Mouse (Mus musculus) brain, adult 2 months (tissue): ENCODE data around the gene Mitd1.

Source experiments
- DNase-seq: peaks from one replicate; pipeline ENCODE4 v3.0.0; 2011; ENCODE audit warnings: low read depth, low spot score

Gene Mitd1

DNA sequence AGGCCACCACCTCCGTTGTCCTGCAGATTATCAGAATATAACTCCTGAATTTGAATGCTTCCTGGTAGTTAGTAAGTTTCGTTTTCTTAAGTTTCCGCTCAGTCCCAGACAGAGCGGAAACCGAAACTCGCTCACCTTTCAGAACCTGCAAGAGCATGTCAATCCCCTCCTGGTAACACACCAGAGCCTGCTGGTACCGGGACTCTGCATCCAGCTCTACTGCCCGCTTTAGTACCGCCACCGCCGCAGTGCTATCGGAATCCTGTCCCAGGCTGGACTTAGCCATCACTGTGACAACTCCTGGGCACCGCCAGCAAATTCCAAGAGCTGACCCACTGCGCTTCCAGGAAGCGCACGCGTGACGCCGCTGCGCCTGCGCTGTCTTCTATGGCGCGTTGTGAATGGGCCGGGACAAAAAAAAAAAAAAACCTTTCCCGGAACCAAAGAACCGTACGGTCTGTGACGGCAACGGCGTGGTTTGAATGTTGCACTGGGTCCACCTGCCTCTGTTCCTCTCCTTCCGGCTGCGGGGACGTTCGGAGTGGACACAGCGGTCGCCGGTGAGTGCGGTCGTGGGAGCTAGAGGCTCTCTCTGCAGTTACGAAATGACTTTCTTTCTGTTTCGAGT, at the start of gene Mitd1, which contains the start of gene Mrpl30:
TSS of gene Mitd1 (minus strand) at position 387 of the 628 bp plus-strand sequence.
TSS of gene Mrpl30 (plus strand) at position 453 of the 628 bp plus-strand sequence.
- DNase-seq: peak; percentile 97

DNA sequence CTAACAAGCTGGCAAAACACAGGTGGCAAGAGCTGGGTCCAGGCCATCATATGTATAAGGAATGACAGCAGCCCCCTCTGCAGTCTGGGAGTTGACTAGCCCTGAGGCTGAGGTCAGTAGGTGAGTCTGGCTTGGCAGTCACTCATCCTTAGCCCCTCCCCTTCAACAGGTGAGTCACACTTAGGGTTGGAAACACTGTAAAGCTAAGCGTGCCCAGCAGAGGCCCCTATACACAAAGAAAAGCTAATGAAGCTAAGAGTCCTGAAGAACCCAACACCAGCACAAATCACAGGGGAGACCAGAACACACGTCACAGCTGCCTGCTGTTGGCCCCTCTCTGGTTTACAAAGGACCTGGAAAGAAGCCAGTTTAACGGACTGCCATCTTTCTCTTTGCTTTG, 41.6 kb upstream of the Mitd1 start:
- peak; percentile 42 for DNase-seq

DNA sequence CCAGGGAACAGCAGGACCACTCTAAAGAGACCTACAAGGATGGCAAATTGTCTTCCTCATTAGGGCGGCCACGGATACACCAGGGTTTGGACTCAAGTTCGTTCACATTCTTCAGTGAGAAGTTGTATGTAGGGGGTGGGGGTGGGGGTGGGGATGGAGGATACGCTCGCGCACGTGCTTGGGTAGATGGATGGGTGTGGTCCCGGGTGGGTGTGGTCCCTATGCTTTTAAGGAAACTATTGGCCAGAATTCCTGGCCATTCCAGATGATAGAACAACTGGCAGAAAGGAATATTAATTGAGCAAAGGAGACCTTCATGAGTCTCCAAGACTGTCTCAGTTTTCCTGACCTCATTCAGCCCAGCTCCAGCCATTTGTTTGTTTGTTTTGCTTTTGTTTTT, 35.8 kb upstream of the Mitd1 start:
- no peak for DNase-seq

DNA sequence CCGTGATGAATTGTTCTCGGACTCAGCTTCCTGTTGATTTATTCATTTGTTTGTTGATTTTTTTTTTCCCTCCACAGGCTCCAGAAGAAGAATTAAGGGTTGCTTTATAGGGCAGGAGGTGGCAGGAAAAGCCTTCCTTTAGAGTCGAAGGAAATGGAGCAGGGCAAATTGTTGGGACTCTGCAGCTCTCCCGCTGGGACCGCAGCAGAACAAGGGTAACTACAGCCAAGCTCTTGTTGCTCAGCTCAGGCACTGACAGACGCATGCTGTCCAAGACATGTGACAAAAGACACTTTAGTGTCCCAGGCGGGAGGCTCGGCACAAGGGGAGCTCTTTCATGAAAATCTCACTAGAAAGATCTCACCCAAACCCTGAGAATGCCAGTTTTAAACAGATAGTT, 32.3 kb upstream of the Mitd1 start:
- peak; percentile 59 for DNase-seq

- DNase-seq: peak; percentile 38
Measured at GRCm38 (mm10) chr1:37918096-37918495, 27.9 kb upstream of the Mitd1 start.

DNA sequence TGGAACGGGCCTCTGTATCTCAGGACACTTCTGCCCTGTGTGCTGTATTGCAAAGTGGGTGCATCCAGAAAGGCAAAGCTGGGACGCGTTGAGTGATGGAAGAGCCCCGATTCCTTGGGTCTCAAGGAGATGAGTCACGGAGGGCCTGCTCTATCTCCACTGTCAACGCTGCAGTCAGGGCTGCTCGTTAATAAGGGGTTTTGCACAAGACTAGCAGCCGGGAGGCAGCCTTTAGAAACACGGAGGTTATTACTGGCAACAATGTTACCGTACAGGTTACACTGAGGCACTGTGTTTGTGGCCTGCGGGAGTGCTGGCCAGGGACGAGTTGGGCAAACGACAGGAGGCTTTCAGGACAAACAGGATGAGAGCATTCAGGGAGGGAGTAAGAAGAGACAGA, 27.5 kb upstream of the Mitd1 start:
- DNase-seq: peak; percentile 19

DNA sequence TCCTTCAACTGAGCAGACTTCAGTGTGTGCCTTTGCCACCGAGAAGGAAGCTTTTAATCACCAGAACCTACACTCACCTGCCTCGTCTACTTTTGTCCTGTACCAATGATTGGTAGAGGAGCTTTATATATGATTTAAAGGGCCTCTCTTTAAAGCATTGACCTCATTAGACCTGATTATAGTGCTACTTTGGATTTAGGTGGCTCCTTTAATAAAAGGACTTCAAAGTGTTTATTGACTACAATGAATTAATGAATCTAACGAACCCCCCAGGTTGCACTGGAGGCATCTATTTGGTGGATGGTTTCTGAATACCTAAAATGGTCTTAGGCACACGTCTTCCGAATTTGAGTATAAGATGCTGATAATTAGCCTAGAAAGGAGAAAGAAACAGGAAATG, 26.2 kb upstream of the Mitd1 start, which contains the start of gene Lyg2:
TSS of gene Lyg2 (minus strand) at position 101 of the 400 bp plus-strand sequence.
- DNase-seq: no peak

DNA sequence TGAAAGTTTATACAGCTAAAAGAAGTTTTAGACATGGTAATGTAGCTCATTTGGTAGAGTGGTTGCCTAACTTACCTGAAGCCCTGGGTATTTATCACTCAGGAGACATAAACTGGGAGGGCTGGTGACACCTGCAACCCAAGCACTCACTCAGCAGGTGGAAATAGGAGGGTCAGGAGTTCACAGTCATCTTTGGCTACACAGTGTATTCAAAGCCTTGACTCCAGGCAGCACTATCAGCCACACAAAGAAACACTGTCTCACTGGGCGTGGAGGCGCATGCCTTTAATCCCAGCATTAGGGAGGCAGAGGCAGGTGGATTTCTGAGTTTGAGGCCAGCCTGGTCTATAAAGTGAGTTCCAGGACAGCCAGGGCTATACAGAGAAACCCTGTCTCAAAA, 22.5 kb upstream of the Mitd1 start:
- DNase-seq: no peak

GRCm38 (mm10) chr1:37903178-37903577, 13.0 kb upstream of the Mitd1 start:
- DNase-seq: peak; percentile 58

DNA sequence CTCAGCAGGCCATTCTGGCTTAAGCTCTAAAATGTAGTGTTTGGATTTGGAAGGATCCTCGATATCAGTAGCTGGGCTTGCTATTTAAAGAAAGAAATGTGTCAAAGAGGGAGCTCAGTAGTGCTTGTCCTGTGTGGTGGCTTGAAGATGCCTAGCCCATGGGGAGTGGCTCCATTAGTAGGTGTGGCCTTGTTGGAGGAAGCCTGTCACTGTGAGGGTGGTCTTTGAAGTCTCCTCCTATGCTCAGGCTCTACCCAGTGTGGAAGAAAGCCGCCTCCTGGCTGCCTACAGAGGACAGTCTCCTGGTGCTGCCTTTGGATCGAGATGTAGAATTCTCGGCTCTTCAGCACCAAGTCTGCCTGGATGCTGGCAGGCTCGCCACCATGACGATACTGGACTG, 10.1 kb upstream of the Mitd1 start:
- peak; percentile 11 for DNase-seq

DNA sequence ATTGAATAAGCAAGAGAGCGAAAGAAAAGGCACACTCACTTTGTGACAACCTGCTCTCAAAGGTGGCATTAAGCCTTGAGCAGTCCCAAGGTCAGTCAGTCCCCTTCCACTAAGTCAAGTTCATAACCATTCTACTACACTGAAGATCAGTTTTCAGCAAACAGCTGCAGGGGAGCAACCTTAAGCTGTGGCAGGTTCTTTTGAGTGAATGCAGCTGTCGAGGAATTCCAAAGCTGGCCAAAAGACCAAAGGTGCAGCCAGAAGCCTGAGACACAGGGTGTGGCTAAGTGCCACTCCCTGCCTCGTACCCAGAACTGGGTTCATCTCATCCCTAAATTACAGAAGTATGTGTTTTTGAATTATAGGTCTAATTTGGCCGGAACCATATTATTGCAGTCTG, 9.6 kb upstream of the Mitd1 start:
- DNase-seq: no peak

GRCm38 (mm10) chr1:37894606-37895005, 4.4 kb upstream of the Mitd1 start:
- DNase-seq: no peak

GRCm38 (mm10) chr1:37891400-37891799, 1.2 kb upstream of the Mitd1 start:
- peak; percentile 16 for DNase-seq

GRCm38 (mm10) chr1:37889206-37889605, 1.0 kb downstream of the Mitd1 start:
- DNase-seq: no peak

DNA sequence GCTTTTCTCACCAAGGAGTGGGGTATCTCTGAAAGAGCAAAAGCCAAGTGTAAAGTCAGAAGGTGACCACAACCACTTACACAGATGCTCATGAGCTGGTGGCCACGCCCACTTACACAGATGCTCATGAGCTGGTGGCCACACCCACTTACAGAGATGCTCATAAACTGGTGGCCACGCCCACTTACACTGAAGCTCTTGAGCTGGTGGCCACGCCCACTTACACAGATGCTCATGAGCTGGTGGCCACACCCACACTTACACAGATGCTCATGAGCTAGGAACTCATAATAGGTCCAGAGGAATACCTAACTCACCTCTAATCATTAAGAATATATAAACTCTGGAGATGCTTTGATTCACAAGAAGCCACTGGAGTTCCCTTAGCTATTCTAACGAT, 5.8 kb downstream of the Mitd1 start:
- DNase-seq: no peak

- no peak for DNase-seq
Measured at GRCm38 (mm10) chr1:37883411-37883810, 6.8 kb downstream of the Mitd1 start.

DNA sequence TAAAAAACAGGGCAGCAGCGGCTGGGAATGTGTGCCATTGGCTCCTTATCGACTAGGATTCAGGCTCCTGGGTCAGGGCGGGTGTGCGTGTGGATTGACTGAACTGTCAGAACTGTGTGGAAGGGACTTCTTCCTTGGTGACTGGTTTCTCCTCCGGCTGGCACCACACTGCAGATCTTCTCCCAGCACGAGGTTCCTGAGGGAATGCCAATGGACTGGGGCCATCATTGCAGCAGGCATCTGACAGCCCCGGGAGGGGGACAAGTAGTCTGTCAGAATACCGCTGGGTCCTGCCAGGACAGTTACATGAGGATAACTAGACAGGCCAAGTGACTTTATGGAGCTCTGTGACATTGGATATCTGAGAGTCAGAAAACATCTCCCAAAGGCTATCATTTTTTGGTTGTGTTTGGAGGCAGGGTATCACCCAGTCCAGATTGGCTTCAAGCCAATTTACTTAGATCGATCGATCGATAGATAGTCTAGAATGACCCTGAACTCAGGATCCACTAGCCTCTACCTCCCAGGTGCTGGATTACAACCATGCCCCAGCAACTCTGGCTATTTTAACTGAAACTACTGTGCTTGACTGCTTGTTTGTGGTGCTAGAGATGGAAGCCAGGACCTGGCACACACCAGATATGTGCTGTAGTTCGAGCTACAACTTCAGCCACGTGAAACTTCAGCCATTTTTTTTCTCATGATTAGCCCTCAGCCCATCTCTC, 12.3 kb downstream of the Mitd1 start:
- no peak for DNase-seq

DNA sequence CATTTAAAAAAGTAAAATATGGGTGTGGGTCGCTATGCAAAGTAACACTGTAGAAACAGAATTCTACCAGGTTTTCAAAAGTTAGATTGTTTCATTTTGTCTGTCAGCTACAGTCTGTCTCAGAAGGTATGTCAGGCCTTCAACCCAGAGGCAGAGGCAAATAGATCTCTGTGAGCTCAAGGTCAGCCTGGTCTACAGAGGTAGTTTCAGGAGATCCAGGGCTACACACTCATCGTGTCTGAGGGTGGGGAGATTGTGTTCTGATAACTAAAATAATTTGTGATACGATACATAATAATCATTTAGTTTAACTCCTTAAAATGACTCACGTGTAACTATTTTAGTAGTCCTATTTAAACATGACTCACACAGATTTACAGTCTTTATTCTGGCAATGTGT, 17.1 kb downstream of the Mitd1 start:
- DNase-seq: no peak

- DNase-seq: peak; percentile 94
Measured at GRCm38 (mm10) chr1:37872131-37873067, 17.8 kb downstream of the Mitd1 start.

DNA sequence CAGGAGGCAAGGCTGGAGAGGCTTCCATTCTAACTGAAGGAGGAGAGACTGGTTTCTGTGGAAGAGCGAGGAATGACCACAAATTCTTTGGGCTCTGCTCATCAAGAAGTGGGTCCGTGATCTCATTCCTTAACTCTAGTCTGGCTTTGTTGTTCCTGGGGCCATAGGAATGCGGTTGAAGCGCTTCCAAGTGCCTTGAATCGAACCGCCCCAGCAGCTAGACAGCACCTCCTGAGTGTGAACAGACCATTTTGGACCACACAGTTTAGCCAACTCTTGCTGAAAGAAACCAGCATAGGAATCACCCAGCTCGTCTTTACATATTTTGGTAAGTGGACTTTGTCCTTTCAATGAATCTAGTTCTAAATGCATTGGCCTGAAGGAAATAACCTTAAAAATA, 18.5 kb downstream of the Mitd1 start, which contains the start of gene Lipt1:
TSS of gene Lipt1 (plus strand) at position 35 of the 400 bp plus-strand sequence.
- DNase-seq: no peak

DNA sequence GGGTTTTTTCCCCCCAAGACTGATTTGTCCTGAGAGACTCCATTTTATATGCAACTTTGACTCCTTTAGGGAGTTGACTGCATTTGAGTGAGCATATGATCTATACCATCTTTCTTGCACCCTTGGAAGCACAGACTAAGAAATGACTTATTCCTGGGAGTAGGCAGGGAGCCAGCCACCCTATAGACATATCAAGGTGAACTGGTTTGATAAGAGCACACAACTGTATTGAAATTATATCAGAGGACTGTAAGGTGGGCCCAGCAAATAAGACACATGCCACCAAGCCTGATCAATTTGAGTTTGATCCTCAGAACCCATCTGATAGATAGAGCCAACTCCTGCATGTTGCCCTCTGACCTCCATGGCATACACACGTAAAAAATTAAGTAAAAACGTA, 20.8 kb downstream of the Mitd1 start:
- DNase-seq: no peak

GRCm38 (mm10) chr1:37868640-37869039, 21.6 kb downstream of the Mitd1 start:
- DNase-seq: no peak
